ENCODE assay signal across 24 mouse cellular contexts in the genomic region with DNA sequence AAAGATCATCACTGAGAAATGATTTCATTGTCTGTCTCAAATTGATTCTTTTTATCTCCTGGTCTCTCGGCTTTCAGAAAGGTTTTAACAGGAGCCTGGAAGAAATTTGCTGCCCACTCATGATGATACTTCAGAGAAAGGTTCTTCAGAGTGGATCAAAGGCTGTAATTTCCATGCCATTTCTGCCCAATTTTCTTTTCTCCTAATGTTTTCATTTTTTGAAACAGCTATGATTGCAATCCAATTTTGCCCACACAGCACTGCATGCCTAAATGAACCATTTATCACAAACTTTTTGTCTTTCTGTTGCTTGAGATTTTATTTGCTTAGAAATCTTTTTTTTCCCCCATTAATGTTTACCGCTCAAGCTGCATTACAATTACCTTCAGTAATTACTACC. TPM values are rescaled to one million over a fixed set of nuclear protein-coding genes. Genes with fewer than 3 reads are reported as not detected.
DNase-seq lines count a peak whose midpoint lies in the region; ATAC-seq lines count a peak whose summit lies in the region.
"Had no signal": no experiment of that assay in that cellular context is flagged by ENCODE, and none has a peak within 500 bp of the region (broad histone marks: within the 10 kb centered on the region; RNA-seq: fewer than 3 reads in every experiment).

No protein-coding gene starts in this region.

- H3K36me3 ChIP-seq in forebrain, embryonic 14.5 days (ENCODE audit: control insufficient read depth, insufficient read depth, low read length), result no peaks in the 10 kb centered on the region
- H3K36me3 ChIP-seq in forebrain, embryonic 12.5 days (replicated peaks), result no peaks in the 10 kb centered on the region
- H3K36me3 ChIP-seq: embryonic facial prominence, embryonic 10.5 days; embryonic facial prominence, embryonic 12.5 days; forebrain, embryonic 15.5 days; G1E had no signal

- H3K27ac ChIP-seq in forebrain, embryonic 14.5 days (ENCODE audit: low read depth, low read length), result no peak overlapping the region
- H3K27ac ChIP-seq in forebrain, embryonic 12.5 days, result no peak overlapping the region
- H3K27ac ChIP-seq: embryonic facial prominence, embryonic 10.5 days; embryonic facial prominence, embryonic 12.5 days; forebrain, embryonic 15.5 days had no signal

- H3K9me3 ChIP-seq in forebrain, embryonic 14.5 days (replicated peaks; ENCODE audit: control insufficient read depth, low read length), result no peaks in the 10 kb centered on the region
- H3K9me3 ChIP-seq in forebrain, embryonic 12.5 days, result no peaks in the 10 kb centered on the region
- H3K9me3 ChIP-seq: embryonic facial prominence, embryonic 10.5 days; embryonic facial prominence, embryonic 12.5 days; forebrain, embryonic 15.5 days; G1E had no signal

- no peak overlapping the region for H3K9ac ChIP-seq in forebrain, embryonic 14.5 days (ENCODE audit: low read length)
- no peak overlapping the region for H3K9ac ChIP-seq in forebrain, embryonic 12.5 days
- H3K9ac ChIP-seq: embryonic facial prominence, embryonic 12.5 days; forebrain, embryonic 15.5 days had no signal

- ATAC-seq in forebrain, embryonic 14.5 days, result peak; percentile 50
- no peak for ATAC-seq in forebrain, embryonic 12.5 days (ENCODE audit: low FRiP score)
- peak; percentile 33; the same call in 1 of the 2 replicates for ATAC-seq in frontal cortex, adult (ENCODE audit: low TSS enrichment)
- ATAC-seq: activated CD4-positive, CD25-positive, alpha-beta regulatory T cell, adult 4 months; CD4-positive, CD25-positive, alpha-beta regulatory T cell, adult 4 months; forebrain, embryonic 15.5 days; Patski had no signal

- no peaks in the 10 kb centered on the region for H3K4me1 ChIP-seq in forebrain, embryonic 14.5 days (ENCODE audit: control insufficient read depth, insufficient read depth, low read length)
- no peaks in the 10 kb centered on the region for H3K4me1 ChIP-seq in forebrain, embryonic 12.5 days
- H3K4me1 ChIP-seq: embryonic facial prominence, embryonic 10.5 days; embryonic facial prominence, embryonic 12.5 days; forebrain, embryonic 15.5 days had no signal

- H3K4me3 ChIP-seq in forebrain, embryonic 14.5 days (ENCODE audit: low read depth, low read length), result no peak overlapping the region
- no peak overlapping the region for H3K4me3 ChIP-seq in forebrain, embryonic 12.5 days (replicated peaks)
- H3K4me3 ChIP-seq: embryonic facial prominence, embryonic 10.5 days; embryonic facial prominence, embryonic 12.5 days; forebrain, embryonic 15.5 days had no signal

- H3K27me3 ChIP-seq in forebrain, embryonic 14.5 days (replicated peaks; ENCODE audit: control insufficient read depth, insufficient read depth, low read length), result no peaks in the 10 kb centered on the region
- no peaks in the 10 kb centered on the region for H3K27me3 ChIP-seq in forebrain, embryonic 12.5 days
- H3K27me3 ChIP-seq: CH12.LX; embryonic facial prominence, embryonic 12.5 days; forebrain, embryonic 15.5 days had no signal

- no peak overlapping the region for H3K4me2 ChIP-seq in forebrain, embryonic 14.5 days (ENCODE audit: low read length)
- H3K4me2 ChIP-seq in forebrain, embryonic 12.5 days, result no peak overlapping the region
- H3K4me2 ChIP-seq: embryonic facial prominence, embryonic 12.5 days; forebrain, embryonic 15.5 days had no signal

- peak; percentile 46 for DNase-seq in forebrain, embryonic 14.5 days (ENCODE audit: low spot score)
- no peak for DNase-seq in frontal cortex, postnatal 25 days (ENCODE audit: low spot score in 2 of 2)
- peak; percentile 48 for DNase-seq in brain, adult 2 months (ENCODE audit: low read depth, low spot score)
- DNase-seq in spleen, postnatal 10 days (ENCODE audit: low spot score in 2 of 2), result no peak
- DNase-seq: adrenal gland, adult 8-10 months; adrenal gland, postnatal 14 days; adrenal gland, postnatal 36 days; B cell, adult 2 months; cerebellum, adult 11-12 months; cerebellum, adult 2 months; cerebellum, adult 9-10 months; cerebellum, postnatal 10 days; cerebellum, postnatal 25 days had no signal

- WGBS in forebrain, embryonic 14.5 days, result 77% methylated on average over 2 of the region's 2 CpGs
- WGBS in forebrain, embryonic 12.5 days, result 74% methylated on average over 2 of the region's 2 CpGs

RNA-seq across cellular contexts. Expression of a gene that starts 53.3 kb away (rescaled TPM):
- not detected in 2 replicates for polyA plus RNA-seq in forebrain, embryonic 14.5 days (2014; fragmentation: Nextera tagmentation; extraction: Ambion mirVana)
- 0.13 and 0.28 TPM in 2 replicates for polyA plus RNA-seq in forebrain, embryonic 12.5 days (2016; fragmentation: Nextera tagmentation; extraction: Ambion mirVana)
- polyA plus RNA-seq: activated CD4-positive, CD25-positive, alpha-beta regulatory T cell, adult 4 months; CD4-positive, CD25-positive, alpha-beta regulatory T cell, adult 4 months; embryonic facial prominence, embryonic 10.5 days; embryonic facial prominence, embryonic 12.5 days; embryonic facial prominence, embryonic 14.5 days; G1E; Patski had no signal

Comparison
In these comparisons a context has a peak if more than half of its experiments do, and no peak if none do; other contexts are left out.
1. DNase-seq: peak in forebrain, embryonic 14.5 days (single experiment) and brain, adult 2 months (single experiment); none in frontal cortex, postnatal 25 days (0 of 2) and spleen, postnatal 10 days (0 of 2).